Comparison of ENCODE assay signal across 26 mouse cellular contexts in genomic region chr12:32419537-32419936, GRCm38 (mm10).
"Had no signal": no experiment of that assay in that cellular context is flagged by ENCODE, and none has a peak within 500 bp of the region (broad histone marks: within the 10 kb centered on the region; RNA-seq: fewer than 3 reads in every experiment).

No protein-coding gene starts in this region.

- ATAC-seq: inflammation-experienced regulatory T-cells, adult 6 months; intestine, embryonic 15.5 days; intestine, postnatal 0 days had no signal

- H3K4me3 ChIP-seq: gastrocnemius, adult 2 months; heart, embryonic 10.5 days; heart, embryonic 13.5 days; heart, embryonic 15.5 days; hindbrain, embryonic 13.5 days; hindbrain, embryonic 15.5 days; intestine, embryonic 15.5 days; layer of hippocampus, adult 2 months; left cerebral cortex, adult 2 months; limb, embryonic 10.5 days; limb, embryonic 12.5 days; liver, embryonic 13.5 days; liver, embryonic 15.5 days had no signal

- H3K27me3 ChIP-seq: heart, embryonic 13.5 days; heart, embryonic 15.5 days; hindbrain, embryonic 13.5 days; hindbrain, embryonic 15.5 days; intestine, embryonic 15.5 days; limb, embryonic 12.5 days; liver, embryonic 13.5 days; liver, embryonic 15.5 days had no signal

- H3K36me3 ChIP-seq: heart, embryonic 10.5 days; heart, embryonic 13.5 days; heart, embryonic 15.5 days; hindbrain, embryonic 13.5 days; hindbrain, embryonic 15.5 days; intestine, embryonic 15.5 days; limb, embryonic 10.5 days; limb, embryonic 12.5 days; liver, embryonic 13.5 days; liver, embryonic 15.5 days had no signal

- DNase-seq: gastrocnemius, adult 2 months; gastrocnemius, postnatal 10 days; gastrocnemius, postnatal 25 days; heart, adult 18-20 months; heart, postnatal 14 days; heart, postnatal 36 days; kidney, adult 18-20 months; kidney, adult 8-10 months; kidney, postnatal 10 days; kidney, postnatal 25 days; kidney, postnatal 4 days; liver; liver, embryonic 13.5 days had no signal

- H3K9me3 ChIP-seq: heart, embryonic 10.5 days; heart, embryonic 13.5 days; heart, embryonic 15.5 days; hindbrain, embryonic 13.5 days; hindbrain, embryonic 15.5 days; intestine, embryonic 15.5 days; limb, embryonic 10.5 days; limb, embryonic 12.5 days; liver, embryonic 13.5 days; liver, embryonic 15.5 days had no signal

- H3K4me1 ChIP-seq: heart, embryonic 10.5 days; heart, embryonic 13.5 days; heart, embryonic 15.5 days; hindbrain, embryonic 13.5 days; hindbrain, embryonic 15.5 days; intestine, embryonic 15.5 days; limb, embryonic 10.5 days; limb, embryonic 12.5 days; liver, embryonic 13.5 days; liver, embryonic 15.5 days had no signal

- H3K27ac ChIP-seq: gastrocnemius, adult 2 months; heart, embryonic 10.5 days; heart, embryonic 13.5 days; heart, embryonic 15.5 days; hindbrain, embryonic 13.5 days; hindbrain, embryonic 15.5 days; intestine, embryonic 15.5 days; layer of hippocampus, adult 2 months; left cerebral cortex, adult 2 months; limb, embryonic 10.5 days; limb, embryonic 12.5 days; liver, embryonic 13.5 days; liver, embryonic 15.5 days had no signal

- H3K9ac ChIP-seq: heart, embryonic 13.5 days; heart, embryonic 15.5 days; hindbrain, embryonic 13.5 days; hindbrain, embryonic 15.5 days; intestine, embryonic 15.5 days; limb, embryonic 12.5 days; liver, embryonic 13.5 days; liver, embryonic 15.5 days had no signal
